Mouse (Mus musculus): Measurements from ENCODE around the gene Gm6880. TPM values are rescaled to one million over a fixed set of nuclear protein-coding genes. Genes with fewer than 3 reads are reported as not detected.

The Gm6880 gene
- polyA plus RNA-seq (2015; fragmentation: Nextera tagmentation; extraction: Ambion mirVana), result not detected in 2 replicates

DNA sequence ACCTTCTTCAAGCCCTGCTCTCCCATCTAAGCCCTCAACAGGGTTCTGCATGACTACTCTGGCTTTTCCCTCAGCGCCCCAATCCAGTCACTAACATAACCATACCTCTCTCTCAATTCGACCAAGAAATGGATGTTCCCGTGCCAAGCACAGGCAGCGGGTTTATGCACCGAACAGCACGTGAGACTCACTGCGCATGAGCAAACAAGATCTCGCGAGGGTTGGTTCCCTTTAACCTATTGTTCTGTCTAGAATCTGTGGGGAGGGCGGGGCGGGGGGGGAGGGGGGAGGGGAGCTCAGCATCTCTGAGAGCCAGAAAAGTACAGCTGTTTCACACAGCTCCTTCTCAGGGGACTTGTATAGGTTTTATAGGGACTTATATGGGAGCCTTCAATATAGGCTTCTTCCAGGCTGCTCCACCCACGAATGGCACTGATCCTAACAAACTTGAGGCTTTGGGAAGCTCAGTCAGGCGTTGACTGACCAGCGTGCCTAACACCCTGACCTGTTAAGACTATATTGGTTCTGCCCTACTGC lies at the start of gene Gm6880:
Gene Gm6880 (minus strand): TSS at position 51 of the 537 bp plus-strand sequence.

Other genes starting within 250 kb of the Gm6880 start
- gene Flna, start 231.6 kb downstream of the Gm6880 start, polyA plus RNA-seq (2015; fragmentation: Nextera tagmentation; extraction: Ambion mirVana), result 107 and 134 TPM in 2 replicates
- 14.7 and 15.4 TPM in 2 replicates for gene Emd, start 226.7 kb downstream of the Gm6880 start, polyA plus RNA-seq (2015; fragmentation: Nextera tagmentation; extraction: Ambion mirVana)
- 740 and 747 TPM in 2 replicates for gene Rpl10, start 210.6 kb downstream of the Gm6880 start, polyA plus RNA-seq (2015; fragmentation: Nextera tagmentation; extraction: Ambion mirVana)
- gene Taz, start 199.5 kb downstream of the Gm6880 start, polyA plus RNA-seq (2015; fragmentation: Nextera tagmentation; extraction: Ambion mirVana), result 42.8 and 48.5 TPM in 2 replicates
- 27.8 and 31.3 TPM in 2 replicates for gene Dnase1l1, start 199.1 kb downstream of the Gm6880 start, polyA plus RNA-seq (2015; fragmentation: Nextera tagmentation; extraction: Ambion mirVana)
- gene Atp6ap1, start 184.3 kb downstream of the Gm6880 start, polyA plus RNA-seq (2015; fragmentation: Nextera tagmentation; extraction: Ambion mirVana), result 71.8 and 82.1 TPM in 2 replicates
- gene Gdi1, start 176.4 kb downstream of the Gm6880 start, polyA plus RNA-seq (2015; fragmentation: Nextera tagmentation; extraction: Ambion mirVana), result 59.5 and 73.3 TPM in 2 replicates
- gene Fam50a, start 168.4 kb downstream of the Gm6880 start, polyA plus RNA-seq (2015; fragmentation: Nextera tagmentation; extraction: Ambion mirVana), result 35.4 and 36.9 TPM in 2 replicates
- gene Plxna3, start 152.3 kb downstream of the Gm6880 start, polyA plus RNA-seq (2015; fragmentation: Nextera tagmentation; extraction: Ambion mirVana), result 1.1 and 1.8 TPM in 2 replicates
- gene Lage3, start 127.8 kb downstream of the Gm6880 start, polyA plus RNA-seq (2015; fragmentation: Nextera tagmentation; extraction: Ambion mirVana), result 74.6 and 77.4 TPM in 2 replicates
- 46.3 and 50.9 TPM in 2 replicates for gene Ubl4a, start 108.2 kb downstream of the Gm6880 start, polyA plus RNA-seq (2015; fragmentation: Nextera tagmentation; extraction: Ambion mirVana)
- gene Slc10a3, start 108.0 kb downstream of the Gm6880 start, polyA plus RNA-seq (2015; fragmentation: Nextera tagmentation; extraction: Ambion mirVana), result 9.6 and 11.5 TPM in 2 replicates
- gene Fam3a, start 88.1 kb downstream of the Gm6880 start, polyA plus RNA-seq (2015; fragmentation: Nextera tagmentation; extraction: Ambion mirVana), result 10.6 and 14.6 TPM in 2 replicates
- gene Ikbkg, start 88.1 kb downstream of the Gm6880 start, polyA plus RNA-seq (2015; fragmentation: Nextera tagmentation; extraction: Ambion mirVana), result 11.6 and 14.1 TPM in 2 replicates
- 49.6 and 52.9 TPM in 2 replicates for gene G6pdx, start 52.2 kb downstream of the Gm6880 start, polyA plus RNA-seq (2015; fragmentation: Nextera tagmentation; extraction: Ambion mirVana)
- not detected in 2 replicates for gene Olfr1326-ps1, start 93.5 kb upstream of the Gm6880 start, polyA plus RNA-seq (2015; fragmentation: Nextera tagmentation; extraction: Ambion mirVana)
- not detected in 2 replicates for gene Olfr1325, start 111.3 kb upstream of the Gm6880 start, polyA plus RNA-seq (2015; fragmentation: Nextera tagmentation; extraction: Ambion mirVana)
- gene Gm5640, start 164.2 kb upstream of the Gm6880 start, polyA plus RNA-seq (2015; fragmentation: Nextera tagmentation; extraction: Ambion mirVana), result not detected in 2 replicates